Mouse (Mus musculus) hindbrain, embryonic 12.5 days (tissue): ENCODE data around the gene Slc44a2. TPM values are rescaled to one million over a fixed set of nuclear protein-coding genes. Genes with fewer than 3 reads are reported as not detected.
A peak's percentile ranks its signal among the peaks of the same experiment; 100 is the strongest.
"Not testable (repeated sequence)": the region's sequence is repeated elsewhere in the genome, so short reads cannot be mapped to it uniquely, and the experiment has no call there.

Experiments used
- ATAC-seq: fragments of 200-750 bp; cut with Nextera tagmentation; 2 replicates; pipeline ENCODE4 v1.8.0; 2017; ENCODE audit warnings: moderate TSS enrichment; ENCODE audit not compliant: low FRiP score
- H3K27ac ChIP-seq: fragments of 300-500 bp; sonication (generic); 2 replicates; pipeline ENCODE4 v1.5.1; 2016; ENCODE audit warnings: mild to moderate bottlenecking
- H3K27me3 ChIP-seq: fragments of 300-500 bp; sonication (generic); 2 replicates; pipeline ENCODE4 v1.6.1; 2016; ENCODE audit warnings: mild to moderate bottlenecking
- H3K36me3 ChIP-seq: fragments of 300-500 bp; sonication (generic); 2 replicates; pipeline ENCODE4 v1.6.1; 2016; ENCODE audit warnings: mild to moderate bottlenecking
- H3K4me1 ChIP-seq: fragments of 300-500 bp; sonication (generic); 2 replicates; pipeline ENCODE4 v1.6.1; 2016
- H3K4me2 ChIP-seq: fragments of 300-500 bp; sonication (generic); replicated peaks from 2 replicates; pipeline ENCODE4 v1.6.1; 2016; ENCODE audit warnings: mild to moderate bottlenecking
- H3K4me3 ChIP-seq: fragments of 300-500 bp; sonication (generic); 2 replicates; pipeline ENCODE4 v1.5.1; 2016; ENCODE audit warnings: mild to moderate bottlenecking
- H3K9ac ChIP-seq: fragments of 300-500 bp; sonication (generic); 2 replicates; pipeline ENCODE4 v1.6.1; 2016; ENCODE audit warnings: mild to moderate bottlenecking, moderate library complexity
- H3K9me3 ChIP-seq: fragments of 300-500 bp; sonication (generic); replicated peaks from 2 replicates; pipeline ENCODE4 v1.6.1; 2016; ENCODE audit warnings: mild to moderate bottlenecking
- WGBS: fragments of 180-500 bp; shearing (Covaris S2); methylation state at CpG from one replicate; pipeline ENCODE4 v1.1.7; 2016; 5-methylcytosine and 5-hydroxymethylcytosine counted together
- polyA plus RNA-seq: library from polyadenylated mRNA; unstranded; fragments of >200 nt; fragmentation: Nextera tagmentation; extraction: Ambion mirVana; gene quantifications from 2 replicates; pipeline ENCODE4 v1.2.1, GENCODE M21; 2016

Slc44a2 gene
- polyA plus RNA-seq, 1 experiment from 2014 or later: 86.8 TPM

DNA sequence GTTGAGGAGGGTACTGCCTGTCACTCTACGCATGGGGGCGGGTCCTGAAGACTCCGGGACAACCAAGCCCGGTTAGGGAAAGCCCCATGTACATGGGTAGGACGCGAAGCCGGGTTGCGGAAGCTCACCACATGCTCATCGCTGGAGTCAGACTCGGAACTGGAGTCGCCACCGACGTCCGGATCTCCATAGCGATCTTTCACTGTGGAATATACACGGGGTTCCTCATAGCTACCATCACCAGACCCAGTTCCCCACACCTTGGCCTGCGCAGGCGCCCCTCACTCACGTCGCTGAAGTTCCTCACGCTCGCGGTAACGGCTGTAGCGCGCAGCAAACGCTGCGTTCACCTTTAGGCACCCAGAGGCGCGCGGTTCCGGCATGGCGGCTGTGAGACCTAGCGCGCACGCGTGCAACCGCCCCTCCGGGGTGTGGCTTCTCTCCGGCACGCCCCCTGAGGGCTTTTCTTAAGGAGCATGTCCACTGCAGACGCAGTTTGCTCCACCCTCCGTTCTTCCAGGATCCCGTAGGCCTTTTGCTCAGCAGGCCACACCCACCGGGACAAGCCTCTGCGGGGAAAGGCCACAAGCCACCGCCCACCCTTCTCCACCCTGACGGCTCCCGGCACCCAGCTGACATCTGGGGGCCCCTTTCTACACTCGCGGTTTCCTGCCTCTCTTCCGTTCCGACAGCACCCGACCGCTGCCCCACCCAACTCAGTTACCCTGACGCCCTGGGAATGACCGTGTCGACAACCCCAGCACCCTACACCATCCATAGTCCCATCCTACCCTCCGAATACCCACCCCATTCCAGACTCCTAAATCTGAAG lies 32.7 kb upstream of the Slc44a2 start, which contains the start of gene Kri1:
Gene Kri1 (minus strand): TSS at position 399 of the 832 bp plus-strand sequence.
- H3K9me3 ChIP-seq: no peaks in the 10 kb centered on the region
- peak within 1 kb of the TSS; percentile 71 for H3K4me2 ChIP-seq
- peaks cover 32% of the 10 kb centered on the region for H3K4me1 ChIP-seq
- peak within 1 kb of the TSS; percentile 85 for H3K27ac ChIP-seq
- no peaks in the 10 kb centered on the region for H3K27me3 ChIP-seq
- ATAC-seq: peak; percentile 76
- WGBS: 1% methylated on average over 59 of the region's 59 CpGs
- H3K36me3 ChIP-seq: peaks cover 20% of the 10 kb centered on the region
- H3K9ac ChIP-seq: peak within 1 kb of the TSS; percentile 78
- peak within 1 kb of the TSS; percentile 81 for H3K4me3 ChIP-seq

DNA sequence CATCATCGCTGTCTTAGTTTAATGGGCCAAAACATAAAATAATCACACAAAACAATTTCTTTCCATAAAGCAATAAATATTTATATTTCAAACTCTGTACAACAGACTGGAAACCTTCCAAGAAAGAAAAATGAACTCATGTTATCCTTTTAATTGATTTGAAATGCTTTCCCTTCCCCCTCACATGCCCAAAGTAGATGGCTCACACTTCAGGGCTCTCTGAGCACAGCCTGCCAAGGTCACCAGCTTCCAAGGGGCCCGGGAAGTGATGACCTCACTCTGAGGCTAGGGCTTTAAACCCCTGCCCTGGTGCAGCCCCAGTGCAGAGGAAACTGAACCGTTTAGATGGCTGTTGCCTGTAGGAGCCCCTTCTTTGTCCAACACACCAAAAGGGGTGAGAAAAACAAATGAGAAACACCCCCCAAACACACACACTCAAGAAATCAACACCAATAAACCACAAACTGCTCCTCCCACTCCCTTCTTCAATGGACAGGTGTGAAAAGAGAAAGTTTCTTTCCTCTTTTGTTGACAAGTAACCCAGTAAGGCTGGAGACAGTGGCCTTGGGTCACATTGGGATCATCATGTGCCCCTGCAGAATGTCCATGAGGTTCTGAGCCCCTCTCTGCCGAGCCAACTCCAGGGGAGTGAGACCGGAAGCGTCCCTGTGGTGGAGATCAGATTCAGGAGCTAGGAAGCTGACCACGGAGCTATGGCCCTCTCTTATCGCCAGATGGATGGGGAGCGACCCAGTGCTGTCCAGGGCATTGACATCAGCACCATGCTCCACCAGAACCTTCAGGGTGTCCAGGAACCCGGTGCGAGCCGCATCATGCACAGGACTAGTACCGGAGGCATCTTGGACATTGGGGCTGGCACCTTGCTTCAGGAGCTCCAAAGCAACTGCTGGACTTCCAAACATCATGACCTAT lies 31.8 kb upstream of the Slc44a2 start:
- Histone ChIP-seq H3K4me1 (peaks cover 32% of the 10 kb centered on the region), H3K9me3 (no peaks in the 10 kb centered on the region), H3K4me3 (peak overlapping the region; percentile 81), H3K9ac (peak overlapping the region; percentile 78), H3K36me3 (peaks cover 17% of the 10 kb centered on the region), H3K4me2 (peak overlapping the region; percentile 71), H3K27me3 (no peaks in the 10 kb centered on the region), H3K27ac (peak overlapping the region; percentile 85)
- 79% methylated on average over 13 of the region's 13 CpGs for WGBS
- ATAC-seq: no peak

DNA sequence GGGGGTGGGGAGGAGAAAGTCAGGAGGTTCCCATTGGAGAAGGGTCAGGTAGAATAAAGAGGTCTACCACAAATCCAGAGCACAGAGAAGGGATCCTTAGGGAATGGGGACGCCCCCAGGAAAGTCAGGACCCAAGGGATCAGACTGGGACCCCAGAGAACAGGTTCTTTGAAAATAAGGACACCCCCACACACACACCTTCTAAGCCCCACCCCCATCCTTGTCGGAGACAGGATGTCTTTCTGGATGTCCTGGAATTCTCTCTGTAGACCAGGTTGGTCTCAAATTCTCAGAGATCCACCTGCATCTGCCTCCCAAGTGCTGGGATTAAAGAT lies 31.2 kb upstream of the Slc44a2 start:
- no peak for ATAC-seq
- no peaks in the 10 kb centered on the region for H3K27me3 ChIP-seq
- no peaks in the 10 kb centered on the region for H3K9me3 ChIP-seq
- peaks cover 10% of the 10 kb centered on the region for H3K36me3 ChIP-seq
- H3K4me2 ChIP-seq: peak overlapping the region; percentile 71
- WGBS: 83% methylated on average over 2 of the region's 2 CpGs
- H3K27ac ChIP-seq: no peak overlapping the region
- H3K4me1 ChIP-seq: peaks cover 32% of the 10 kb centered on the region
- no peak overlapping the region for H3K9ac ChIP-seq
- H3K4me3 ChIP-seq: 0 out of 2 replicates have a peak overlapping the region, but pooled peaks have one; percentile 81

DNA sequence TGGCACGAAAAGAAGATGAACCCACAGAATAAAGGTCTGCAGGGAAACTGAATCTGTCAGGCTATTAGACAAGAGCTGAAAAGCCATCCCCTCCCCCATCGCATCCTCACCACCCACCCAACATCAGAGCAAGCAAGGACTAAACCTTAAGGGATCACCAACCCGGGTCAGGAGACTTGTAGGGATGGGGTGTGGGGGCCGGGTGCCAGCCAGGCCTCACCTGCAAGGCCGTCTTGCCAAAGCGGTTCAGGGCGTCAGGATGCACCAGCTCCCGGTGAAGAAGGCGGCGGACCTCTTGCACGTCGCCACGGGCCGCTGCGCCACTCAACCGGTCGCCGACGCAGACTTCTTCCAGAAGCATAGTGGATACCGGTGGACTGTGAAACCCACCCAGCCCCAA lies 29.9 kb upstream of the Slc44a2 start:
- no peaks in the 10 kb centered on the region for H3K27me3 ChIP-seq
- no peaks in the 10 kb centered on the region for H3K36me3 ChIP-seq
- H3K4me1 ChIP-seq: peaks cover 32% of the 10 kb centered on the region
- H3K9me3 ChIP-seq: no peaks in the 10 kb centered on the region
- H3K4me3 ChIP-seq: peak overlapping the region; percentile 81
- no peak for ATAC-seq
- under 1% methylated on average over 20 of the region's 20 CpGs for WGBS
- H3K27ac ChIP-seq: peak overlapping the region; percentile 89
- H3K9ac ChIP-seq: peak overlapping the region; percentile 84
- peak overlapping the region; percentile 71 for H3K4me2 ChIP-seq

DNA sequence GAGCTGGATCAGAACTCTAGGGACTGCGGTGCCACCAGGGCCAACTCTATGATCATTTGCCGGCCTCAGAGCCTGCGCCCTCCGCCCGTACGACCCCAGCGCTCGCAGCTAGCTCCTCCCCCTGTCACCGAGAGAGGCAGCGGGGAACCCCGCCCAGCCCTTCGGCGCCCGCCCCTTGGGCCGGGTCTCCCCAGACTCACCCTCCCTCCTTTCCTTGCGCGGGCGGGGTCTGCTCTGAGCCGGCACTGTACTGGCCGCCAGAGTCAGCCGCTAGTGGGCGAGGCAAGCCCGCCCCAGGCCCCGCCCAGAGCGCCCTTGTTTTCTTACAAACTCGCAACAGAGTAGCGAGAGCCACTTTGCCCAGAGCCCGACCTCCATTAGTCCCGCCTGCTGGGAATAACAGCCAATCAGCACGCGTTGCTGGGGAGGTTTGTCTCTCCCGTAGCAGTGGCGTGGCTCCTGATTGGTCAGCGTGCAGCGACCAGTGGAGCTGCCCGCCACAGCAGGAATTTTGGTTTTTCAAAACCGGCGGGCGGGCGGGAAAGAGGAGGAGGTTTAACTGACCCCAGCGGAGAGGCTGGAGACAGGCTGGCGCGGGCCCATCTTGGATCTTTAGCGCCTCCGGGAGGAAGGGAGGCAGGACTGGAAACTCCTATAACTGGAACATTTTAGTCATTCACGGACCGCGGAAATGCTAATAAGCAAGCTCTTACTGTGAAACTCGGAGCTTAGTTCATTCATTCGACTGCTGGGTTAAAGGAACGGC lies 29.3 kb upstream of the Slc44a2 start, which contains the start of gene Cdkn2d:
Gene Cdkn2d (minus strand): TSS at position 386 of the 766 bp plus-strand sequence.
- Histone ChIP-seq H3K4me3 (peak within 1 kb of the TSS; percentile 81), H3K9me3 (no peaks in the 10 kb centered on the region), H3K36me3 (no peaks in the 10 kb centered on the region), H3K27ac (peak within 1 kb of the TSS; percentile 89), H3K9ac (peak within 1 kb of the TSS; percentile 84), H3K4me1 (peaks cover 32% of the 10 kb centered on the region), H3K27me3 (no peaks in the 10 kb centered on the region), H3K4me2 (peak within 1 kb of the TSS; percentile 71)
- under 1% methylated on average over 51 of the region's 51 CpGs for WGBS
- ATAC-seq: peak; percentile 96

DNA sequence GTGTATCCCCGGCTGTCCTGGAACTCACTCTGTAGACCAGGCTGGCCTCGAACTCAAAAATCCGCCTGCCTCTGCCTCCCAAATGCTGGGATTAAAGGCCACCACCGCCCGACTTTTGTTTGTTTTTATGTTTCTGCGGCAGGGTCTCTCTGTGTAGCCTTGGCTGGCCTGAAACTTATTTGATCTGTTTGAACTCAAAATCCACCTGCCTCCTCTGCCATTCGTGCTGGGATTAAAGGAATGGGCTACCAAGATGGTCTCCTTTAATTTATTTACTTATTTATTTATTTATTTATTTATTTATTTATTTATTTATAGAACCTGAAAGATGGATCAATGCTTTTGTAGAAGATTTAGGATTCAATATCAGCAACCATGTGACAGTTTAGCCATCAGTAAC lies 28.6 kb upstream of the Slc44a2 start:
- not testable (repeated sequence) for H3K27me3 ChIP-seq, H3K9me3 ChIP-seq, H3K9ac ChIP-seq, ATAC-seq, H3K36me3 ChIP-seq
- Histone ChIP-seq H3K4me1 (peaks cover 25% of the 10 kb centered on the region), H3K27ac (peak overlapping the region; percentile 78), H3K4me2 (peak overlapping the region; percentile 71), H3K4me3 (peak overlapping the region; percentile 81)
- 24% methylated on average over 7 of the region's 7 CpGs for WGBS

DNA sequence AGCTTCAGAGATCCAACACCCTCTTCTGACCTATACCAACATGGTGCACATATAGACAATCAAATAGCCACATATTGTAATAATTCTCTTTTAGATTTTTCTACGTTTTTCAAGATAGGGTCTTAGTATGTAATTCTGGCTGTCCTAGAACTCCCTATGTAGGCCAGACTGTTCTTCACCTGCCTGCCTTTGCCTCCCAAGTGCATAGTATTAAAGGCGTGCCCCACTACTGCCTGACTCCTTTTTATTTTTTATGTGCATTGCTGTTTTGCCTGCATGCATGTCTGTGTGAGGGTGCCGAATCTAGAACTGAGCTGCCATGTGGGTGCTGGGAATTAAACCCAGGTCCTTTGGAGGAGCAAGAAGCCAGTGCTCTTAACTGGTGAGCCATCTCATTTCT lies 28.2 kb upstream of the Slc44a2 start:
- WGBS: 93% methylated on average over 3 of the region's 3 CpGs
- no peak for ATAC-seq
- Histone ChIP-seq H3K9me3 (no peaks in the 10 kb centered on the region), H3K9ac (no peak overlapping the region), H3K4me3 (no peak overlapping the region), H3K4me1 (peaks cover 21% of the 10 kb centered on the region), H3K27ac (no peak overlapping the region), H3K4me2 (no peak overlapping the region), H3K27me3 (no peaks in the 10 kb centered on the region), H3K36me3 (no peaks in the 10 kb centered on the region)

DNA sequence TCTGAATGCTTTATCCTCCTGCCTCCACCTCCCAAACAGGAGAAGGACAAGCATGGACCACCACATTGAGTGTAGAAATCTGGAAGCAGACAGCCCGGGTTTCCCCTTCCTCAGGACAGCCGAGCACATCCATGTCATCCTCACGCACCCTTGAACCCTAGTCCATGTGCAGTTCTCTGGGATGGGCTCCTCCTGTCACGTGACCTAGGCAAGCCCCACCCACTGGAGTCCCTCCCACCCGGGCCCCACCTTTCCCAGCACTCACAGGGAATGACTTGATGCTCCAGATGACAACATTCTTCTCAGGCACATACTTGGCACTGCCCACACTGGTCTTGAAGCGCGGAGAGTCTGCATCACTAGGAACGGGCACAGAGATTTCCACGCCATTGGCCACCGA lies 21.5 kb upstream of the Slc44a2 start:
- Histone ChIP-seq H3K27ac (no peak overlapping the region), H3K9me3 (peaks cover 5% of the 10 kb centered on the region; the same call in 1 of the 2 replicates), H3K4me3 (no peak overlapping the region), H3K4me1 (no peaks in the 10 kb centered on the region), H3K27me3 (no peaks in the 10 kb centered on the region), H3K9ac (no peak overlapping the region), H3K36me3 (no peaks in the 10 kb centered on the region), H3K4me2 (no peak overlapping the region)
- no peak for ATAC-seq
- 81% methylated on average over 10 of the region's 10 CpGs for WGBS

DNA sequence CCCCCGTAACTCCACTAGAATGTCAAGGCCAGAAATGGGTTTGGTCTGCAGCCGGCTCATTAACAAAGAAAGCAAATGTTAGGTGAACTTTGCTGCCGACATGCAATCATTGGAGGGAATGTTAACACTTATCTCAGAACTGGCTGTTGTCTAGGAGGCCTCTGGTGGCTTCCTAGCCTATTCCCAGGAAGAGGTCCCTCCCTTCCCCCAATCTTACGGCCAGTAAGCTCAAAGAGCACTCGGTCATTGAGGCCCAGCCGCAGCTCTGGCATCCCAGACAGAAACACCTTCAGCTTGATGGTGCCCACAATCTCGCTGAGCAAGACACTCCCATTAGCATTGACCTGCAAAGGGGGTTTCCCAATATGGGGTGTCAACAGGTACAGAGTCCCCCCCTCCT lies 15.4 kb upstream of the Slc44a2 start:
- Histone ChIP-seq H3K9me3 (peaks cover 5% of the 10 kb centered on the region; the same call in 1 of the 2 replicates), H3K27me3 (no peaks in the 10 kb centered on the region), H3K4me2 (no peak overlapping the region), H3K27ac (no peak overlapping the region), H3K9ac (no peak overlapping the region), H3K4me1 (no peaks in the 10 kb centered on the region), H3K36me3 (no peaks in the 10 kb centered on the region), H3K4me3 (no peak overlapping the region)
- WGBS: 90% methylated on average over 7 of the region's 7 CpGs
- ATAC-seq: no peak

DNA sequence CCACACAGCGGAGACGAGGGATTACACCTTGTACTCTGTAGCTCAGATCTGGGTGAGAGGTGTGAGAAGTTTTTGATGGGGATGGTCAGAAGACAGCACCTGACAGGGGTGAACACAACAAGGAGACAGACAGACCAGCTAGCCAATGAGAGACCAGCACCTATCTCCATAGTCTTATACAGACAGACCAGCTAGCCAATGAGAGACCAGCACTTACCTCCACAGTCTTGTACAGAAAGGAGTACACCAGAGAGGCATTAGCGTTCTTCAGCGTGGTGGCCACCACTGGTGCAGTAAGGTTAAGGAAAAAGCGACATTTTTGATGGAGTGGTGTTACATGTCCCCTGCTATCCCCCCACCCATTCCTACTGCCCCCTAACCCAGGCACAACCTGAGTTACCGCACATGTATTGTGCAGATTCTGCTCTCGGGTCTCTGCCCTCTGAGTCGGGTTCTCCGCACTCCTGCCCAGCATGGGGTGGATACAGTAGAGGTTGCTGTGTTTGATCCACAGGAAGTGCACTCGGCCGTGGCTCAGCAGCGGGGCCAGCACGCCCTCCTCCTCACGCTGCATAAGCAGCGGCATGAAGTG lies 11.3 kb upstream of the Slc44a2 start:
- no peaks in the 10 kb centered on the region for H3K4me1 ChIP-seq
- 73% methylated on average over 15 of the region's 15 CpGs for WGBS
- no peak overlapping the region for H3K27ac ChIP-seq
- H3K36me3 ChIP-seq: no peaks in the 10 kb centered on the region
- H3K9me3 ChIP-seq: no peaks in the 10 kb centered on the region
- H3K4me2 ChIP-seq: no peak overlapping the region
- H3K4me3 ChIP-seq: no peak overlapping the region
- no peak overlapping the region for H3K9ac ChIP-seq
- H3K27me3 ChIP-seq: peaks cover 20% of the 10 kb centered on the region
- ATAC-seq: no peak

DNA sequence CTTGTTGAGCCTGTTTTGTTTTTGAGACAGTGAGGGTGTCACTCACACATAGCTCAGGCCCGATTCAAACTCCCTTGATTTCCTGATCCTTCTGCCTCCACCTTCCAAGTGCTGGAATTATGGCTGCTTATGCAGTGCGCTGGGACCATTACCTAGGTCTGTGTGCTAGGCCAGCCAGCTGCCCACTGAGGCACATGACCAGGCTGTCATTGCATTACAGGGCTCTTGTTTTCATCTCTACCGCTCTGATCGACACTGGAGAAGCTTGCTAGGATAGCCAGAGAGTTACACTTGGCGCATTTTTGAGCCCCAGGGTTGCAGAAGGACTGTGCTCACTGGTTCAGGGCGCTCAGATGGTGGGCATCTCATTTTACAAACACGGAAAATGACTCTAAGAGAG lies 8.8 kb upstream of the Slc44a2 start:
- Histone ChIP-seq H3K4me3 (peak overlapping the region; percentile 23), H3K4me2 (no peak overlapping the region)
- 29% methylated on average over 7 of the region's 7 CpGs for WGBS

More for the DNA sequence above, 8.8 kb upstream of the Slc44a2 start:
- Histone ChIP-seq H3K9me3 (no peaks in the 10 kb centered on the region), H3K4me1 (no peaks in the 10 kb centered on the region), H3K27me3 (peaks cover 20% of the 10 kb centered on the region), H3K27ac (no peak overlapping the region), H3K9ac (no peak overlapping the region), H3K36me3 (no peaks in the 10 kb centered on the region)
- ATAC-seq: no peak
